Mouse (Mus musculus): ENCODE measurements at regions not wholly inside any gene's neighbourhood (a gene's known extent, or its start where the extent isn't known, plus 50 kb on each side); places are given as distances from the start of the nearest gene placed in this dataset.

GRCm38 (mm10) chr15:61789847-61790562, 867.2 kb upstream of the A1bg start:
- Histone ChIP-seq H3K36me3 (replicated peaks in 1 of 2; ENCODE audit: control insufficient read depth in 1 of 2, insufficient read depth in 1 of 2, low read length in 1 of 2) (no peaks in the 10 kb centered on the region), H3K79me2 (replicated peaks; ENCODE audit: control insufficient read depth, extremely low read depth, insufficient read depth, poor library complexity, severe bottlenecking) (no peaks in the 10 kb centered on the region), H3K27me3 (replicated peaks) (no peaks in the 10 kb centered on the region), H3K4me3 (replicated peaks in 1 of 3; ENCODE audit: low read depth in 2 of 3, low read length in 2 of 3, poor library complexity in 1 of 3) (no peak overlapping the region), H3K4me1 (ENCODE audit: control insufficient read depth in 1 of 2, insufficient read depth in 2 of 2) (no peaks in the 10 kb centered on the region), H3K9ac (ENCODE audit: insufficient read depth, low read depth) (no peak overlapping the region), H3K27ac (ENCODE audit: insufficient read depth, low read depth) (no peak overlapping the region), H3K4me2 (ENCODE audit: insufficient read depth, low read depth, poor library complexity, severe bottlenecking) (no peak overlapping the region), H3K9me3 (replicated peaks; ENCODE audit: low read length) (no peaks in the 10 kb centered on the region)
- DNase-seq (ENCODE audit: extremely low read depth), result no peak
- in situ Hi-C loops (cut with MboI; ENCODE audit: low pct_ligation_motif_present, low pct_unique_long_range_greater_than_20kb, low sequenced_read_pairs), result no loop called here
- TF ChIP-seq MAFK (IDR thresholded peaks at IDR 0.05; ENCODE audit: insufficient replicate concordance, low read length) (no peak), EP300 (IDR thresholded peaks at IDR 0.05; ENCODE audit: low read length) (no peak), MAZ (IDR thresholded peaks at IDR 0.05; ENCODE audit: low read depth, low read length) (no peak), RAD21 (IDR thresholded peaks at IDR 0.05; ENCODE audit: low read depth, low read length) (no peak), MYC (IDR thresholded peaks at IDR 0.05; ENCODE audit: low read depth, low read length) (no peak), BHLHE40 (IDR thresholded peaks at IDR 0.05; ENCODE audit: low read depth, low read length) (no peak), TCF12 (IDR thresholded peaks at IDR 0.05; ENCODE audit: low read depth, low read length) (no peak), CTCF (conservative IDR thresholded peaks at IDR 0.05 in 1 of 2, IDR thresholded peaks at IDR 0.05 in 1 of 2; ENCODE audit: low read depth in 2 of 2, low read length in 2 of 2) (no peak)
- dilution Hi-C loops (cut with MboI; ENCODE audit: extremely low pct_ligation_motif_present, extremely low pct_unique_long_range_greater_than_20kb, low sequenced_read_pairs), result no loop called here

DNA sequence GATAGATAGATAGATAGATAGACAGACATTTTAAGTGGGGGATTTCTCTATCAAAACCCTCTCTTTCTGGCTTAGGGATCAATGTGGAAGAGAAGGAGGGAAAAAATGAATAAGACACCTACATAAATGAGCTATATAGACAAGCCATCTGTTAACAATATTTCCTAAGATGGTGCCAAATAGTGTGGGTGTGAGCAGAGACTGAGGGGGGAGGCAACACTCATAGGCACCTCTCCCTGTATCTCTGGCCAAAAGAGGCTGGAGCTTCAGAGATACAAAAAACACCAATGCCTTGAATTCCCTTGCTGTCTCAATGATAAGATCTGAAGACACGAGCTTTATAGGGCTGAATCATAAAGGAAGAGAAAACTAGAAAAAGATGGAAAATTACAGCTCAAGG, 864.2 kb upstream of the A1bg start:
- no peaks in the 10 kb centered on the region for H3K36me3 ChIP-seq (replicated peaks in 1 of 2; ENCODE audit: control insufficient read depth in 1 of 2, insufficient read depth in 1 of 2, low read length in 1 of 2)
- H3K27ac ChIP-seq (ENCODE audit: insufficient read depth, low read depth), result no peak overlapping the region
- DNase-seq (ENCODE audit: extremely low read depth), result no peak
- H3K4me1 ChIP-seq (ENCODE audit: control insufficient read depth in 1 of 2, insufficient read depth in 2 of 2), result no peaks in the 10 kb centered on the region
- H3K4me2 ChIP-seq (ENCODE audit: insufficient read depth, low read depth, poor library complexity, severe bottlenecking), result no peak overlapping the region
- H3K27me3 ChIP-seq (replicated peaks), result no peaks in the 10 kb centered on the region
- in situ Hi-C loops (cut with MboI; ENCODE audit: low pct_ligation_motif_present, low pct_unique_long_range_greater_than_20kb, low sequenced_read_pairs), result no loop called here
- dilution Hi-C loops (cut with MboI; ENCODE audit: extremely low pct_ligation_motif_present, extremely low pct_unique_long_range_greater_than_20kb, low sequenced_read_pairs), result no loop called here
- no peak for TF ChIP-seq ZKSCAN1 (IDR thresholded peaks at IDR 0.05; ENCODE audit: borderline replicate concordance, low read depth, low read length)
- no peak for TF ChIP-seq TCF12 (IDR thresholded peaks at IDR 0.05; ENCODE audit: low read depth, low read length)
- TF ChIP-seq SIN3A (IDR thresholded peaks at IDR 0.05; ENCODE audit: low read length), result no peak
- no peak for TF ChIP-seq ELF1 (IDR thresholded peaks at IDR 0.05; ENCODE audit: low read depth, low read length)
- TF ChIP-seq ZC3H11A (IDR thresholded peaks at IDR 0.05; ENCODE audit: low read depth, low read length), result no peak
- TF ChIP-seq RCOR1 (conservative IDR thresholded peaks at IDR 0.05; ENCODE audit: low read depth, low read length), result no peak
- no peak for TF ChIP-seq USF2 (conservative IDR thresholded peaks at IDR 0.05; ENCODE audit: low read depth, low read length)
- TF ChIP-seq MXI1 (IDR thresholded peaks at IDR 0.05; ENCODE audit: low read depth, low read length), result no peak
- TF ChIP-seq GABPA (IDR thresholded peaks at IDR 0.05; ENCODE audit: insufficient replicate concordance, low read depth, low read length), result no peak
- no peak for TF ChIP-seq CHD1 (IDR thresholded peaks at IDR 0.05; ENCODE audit: low read depth, low read length)
- no peak for TF ChIP-seq POLR2A (IDR thresholded peaks at IDR 0.05; ENCODE audit: low read depth, low read length)
- TF ChIP-seq UBTF (IDR thresholded peaks at IDR 0.05; ENCODE audit: low read depth, low read length), result no peak
- H3K9me3 ChIP-seq (replicated peaks; ENCODE audit: low read length), result no peaks in the 10 kb centered on the region
- H3K4me3 ChIP-seq (replicated peaks in 1 of 3; ENCODE audit: low read depth in 2 of 3, low read length in 2 of 3, poor library complexity in 1 of 3), result no peak overlapping the region
- no peak overlapping the region for H3K9ac ChIP-seq (ENCODE audit: insufficient read depth, low read depth)
- no peaks in the 10 kb centered on the region for H3K79me2 ChIP-seq (replicated peaks; ENCODE audit: control insufficient read depth, extremely low read depth, insufficient read depth, poor library complexity, severe bottlenecking)

Data from CH12.LX (cell line).